Mouse (Mus musculus): ENCODE results near the gene Ergic3. TPM values are rescaled to one million over a fixed set of nuclear protein-coding genes. Genes with fewer than 3 reads are reported as not detected.

Ergic3 gene
- total RNA-seq (2023), result 57.4 and 60.2 TPM in 2 replicates

DNA sequence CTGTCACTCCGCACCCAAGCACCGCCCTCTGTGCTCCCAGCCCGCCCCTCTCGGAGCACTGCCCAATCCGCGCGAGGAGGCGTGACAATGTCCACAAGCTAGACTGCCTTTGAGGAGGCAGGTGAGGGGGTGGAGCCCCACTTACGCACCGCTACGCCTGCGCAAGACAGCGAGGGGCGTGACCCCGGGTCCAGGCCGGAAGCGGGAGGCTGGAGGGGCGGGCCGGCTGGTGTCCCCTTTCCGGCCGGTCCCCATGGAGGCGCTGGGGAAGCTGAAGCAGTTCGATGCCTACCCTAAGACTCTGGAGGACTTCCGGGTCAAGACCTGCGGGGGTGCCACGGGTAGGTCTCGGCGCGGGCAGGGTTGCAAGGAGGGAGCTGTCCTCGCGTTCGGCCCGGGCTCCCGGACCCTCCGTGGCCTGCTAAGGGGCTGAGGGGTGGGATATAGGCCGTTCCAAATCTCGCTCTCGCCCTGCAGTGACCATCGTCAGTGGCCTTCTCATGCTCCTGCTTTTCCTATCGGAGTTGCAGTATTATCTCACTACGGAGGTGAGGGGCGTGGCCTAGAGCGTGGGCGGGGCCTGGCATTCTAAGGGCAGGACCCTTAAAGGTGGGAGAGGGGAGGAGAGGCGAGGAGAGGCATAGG is at the start of gene Ergic3, which contains the start of gene 6430550D23Rik:
TSS of gene Ergic3 (plus strand) at position 158 of the 645 bp plus-strand sequence.
TSS of gene 6430550D23Rik (minus strand) at position 90 of the 645 bp plus-strand sequence.

DNA sequence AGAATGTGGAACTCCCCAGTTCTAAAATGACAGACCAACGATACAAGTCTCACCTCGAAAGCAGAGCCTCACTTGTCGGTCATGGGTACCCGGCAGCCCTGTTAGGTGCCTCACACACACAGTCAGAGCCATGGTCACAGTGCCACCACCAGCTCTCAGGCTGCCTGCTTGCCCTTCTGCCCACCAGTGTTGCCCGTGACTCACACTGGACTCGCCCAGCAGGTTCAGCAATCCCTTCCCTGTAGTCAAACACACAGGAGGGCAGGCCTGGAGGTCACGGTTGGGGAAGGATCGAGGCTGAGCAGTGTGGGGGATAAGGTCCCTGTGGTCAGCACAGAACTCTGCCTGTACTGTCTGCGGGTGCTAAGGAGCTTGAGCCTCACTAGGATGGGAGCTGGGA is 45.0 kb downstream of the Ergic3 start, which contains the start of gene Fer1l4:
TSS of gene Fer1l4 (minus strand) at position 132 of the 400 bp plus-strand sequence.

DNA sequence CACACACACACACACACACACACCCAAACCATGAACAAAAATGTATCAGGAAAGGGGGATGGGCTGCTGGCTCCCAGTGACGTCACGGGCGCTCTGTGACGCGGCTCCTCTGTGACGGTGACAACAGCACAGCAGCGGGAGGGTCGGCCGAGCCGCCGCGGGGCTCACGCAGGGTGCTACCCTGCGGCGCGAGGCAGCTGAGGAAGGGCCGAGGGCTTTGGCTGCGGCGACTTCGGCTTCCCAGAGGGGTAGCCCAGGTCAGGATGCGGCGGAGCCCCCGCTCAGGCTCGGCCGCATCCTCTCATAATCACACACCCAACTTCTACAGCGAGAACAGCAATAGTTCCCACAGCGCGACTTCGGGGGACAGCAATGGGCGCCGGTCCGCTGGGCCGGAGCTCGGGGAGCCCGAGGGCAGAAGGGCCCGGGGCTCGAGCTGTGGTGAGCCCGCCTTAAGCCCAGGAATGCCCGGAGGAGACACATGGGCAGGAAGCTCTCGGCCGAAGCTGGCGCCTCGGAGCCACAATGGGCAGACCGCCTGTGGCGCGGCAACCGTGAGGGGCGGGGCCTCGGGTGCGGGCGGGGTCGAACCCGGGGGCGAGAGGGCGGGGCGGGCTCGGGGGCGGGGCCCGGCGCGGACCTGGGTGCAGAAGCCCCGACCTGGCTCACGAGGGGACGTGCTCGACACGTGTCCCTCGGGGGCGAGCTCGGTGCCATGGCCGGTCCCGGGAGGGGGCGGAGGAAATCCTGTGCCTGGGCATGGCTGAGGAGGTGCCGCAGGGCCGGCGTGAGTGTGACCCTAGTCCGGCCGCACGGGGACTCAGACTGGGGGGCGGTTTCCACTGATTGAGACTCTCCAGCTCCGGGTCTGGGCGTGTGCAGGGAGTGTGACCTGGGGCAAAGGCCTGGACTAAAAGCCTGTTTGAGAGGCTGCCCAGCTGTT is 57.5 kb downstream of the Ergic3 start, which contains the start of gene Spag4:
TSS of gene Spag4 (plus strand) at position 77 of the 943 bp plus-strand sequence.

Other genes starting within 250 kb of the Ergic3 start
- not detected in 2 replicates for gene Mmp24, start 232.7 kb upstream of the Ergic3 start, total RNA-seq (2023)
- 8.4 and 9.0 TPM in 2 replicates for gene BC029722, start 188.6 kb upstream of the Ergic3 start, total RNA-seq (2023)
- gene Eif6, start 181.1 kb upstream of the Ergic3 start, total RNA-seq (2023), result 71.4 and 79.8 TPM in 2 replicates
- gene Fam83c, start 173.2 kb upstream of the Ergic3 start, total RNA-seq (2023), result not detected in 2 replicates
- 9.8 and 13.0 TPM in 2 replicates for gene Uqcc1, start 77.7 kb upstream of the Ergic3 start, total RNA-seq (2023)
- not detected in 2 replicates for gene Gm15557, start 67.3 kb upstream of the Ergic3 start, total RNA-seq (2023)
- gene Gdf5, start 62.7 kb upstream of the Ergic3 start, total RNA-seq (2023), result not detected in 2 replicates
- gene Cep250, start 51.6 kb upstream of the Ergic3 start, total RNA-seq (2023), result 57.4 and 85.4 TPM in 2 replicates
- gene 6430550D23Rik, start 68 bp upstream of the Ergic3 start, total RNA-seq (2023), result not detected in 2 replicates
- not detected in 2 replicates for gene Fer1l4, start 44.9 kb downstream of the Ergic3 start, total RNA-seq (2023)
- 0.43 and 0.85 TPM in 2 replicates for gene Spag4, start 57.1 kb downstream of the Ergic3 start, total RNA-seq (2023)
- gene Cpne1, start 103.9 kb downstream of the Ergic3 start, total RNA-seq (2023), result 65.0 and 74.0 TPM in 2 replicates
- 17.7 and 19.8 TPM in 2 replicates for gene Rbm12, start 103.9 kb downstream of the Ergic3 start, total RNA-seq (2023)
- 9.9 and 20.0 TPM in 2 replicates for gene Gm28036, start 119.0 kb downstream of the Ergic3 start, total RNA-seq (2023)
- 41.2 and 53.9 TPM in 2 replicates for gene Romo1, start 136.0 kb downstream of the Ergic3 start, total RNA-seq (2023)
- 14.0 and 18.5 TPM in 2 replicates for gene Nfs1, start 136.1 kb downstream of the Ergic3 start, total RNA-seq (2023)
- 1,780 and 2,284 TPM in 2 replicates for gene Rbm39, start 172.2 kb downstream of the Ergic3 start, total RNA-seq (2023)
- gene Phf20, start 188.4 kb downstream of the Ergic3 start, total RNA-seq (2023), result 30.1 and 44.3 TPM in 2 replicates

Data from neutrophil, adult 65 days (primary cell).